Mouse (Mus musculus) G1E (cell line): ENCODE results near the gene Doc2a. TPM values are rescaled to one million over a fixed set of nuclear protein-coding genes. Genes with fewer than 3 reads are reported as not detected.
A peak's percentile ranks its signal among the peaks of the same experiment; 100 is the strongest.

Source experiments
- ATAC-seq: 2 replicates; pipeline ENCODE4 v1.8.0; 2016; ENCODE audit warnings: mild to moderate bottlenecking; ENCODE audit not compliant: insufficient number of reproducible peaks, poor library complexity, low FRiP score, severe bottlenecking; ENCODE audit errors: extremely low read depth
- DNase-seq: peaks from one replicate; pipeline ENCODE4 v3.0.0; 2012; ENCODE audit warnings: low spot score
- H3K27me3 ChIP-seq: 2 replicates; pipeline ENCODE4 v1.6.1; 2012; ENCODE audit warnings: mild to moderate bottlenecking, low read length, inconsistent platforms; ENCODE audit not compliant: insufficient read depth
- H3K36me3 ChIP-seq: replicated peaks from 2 replicates; pipeline ENCODE3; 2012; ENCODE audit warnings: mild to moderate bottlenecking, inconsistent platforms
- H3K4me1 ChIP-seq: 2 replicates; pipeline ENCODE4 v1.6.1; 2012; ENCODE audit warnings: low read depth, low read length, inconsistent platforms, mixed read lengths; ENCODE audit not compliant: insufficient read depth
- H3K4me3 ChIP-seq: 2 replicates; pipeline ENCODE4 v1.5.1; 2012; ENCODE audit warnings: low read depth, mild to moderate bottlenecking, inconsistent platforms, low read length, moderate library complexity, mixed read lengths
- H3K9me3 ChIP-seq: replicated peaks from 2 replicates; pipeline ENCODE4 v1.6.1; 2012; ENCODE audit warnings: inconsistent platforms
- CTCF ChIP-seq: IDR thresholded peaks from 2 replicates; pipeline ENCODE4 v1.5.1; 2012; ENCODE audit warnings: low read depth, low read length, inconsistent platforms, mixed read lengths
- GATA1 ChIP-seq: IDR thresholded peaks from 2 replicates; pipeline ENCODE4 v1.6.1; 2012; ENCODE audit warnings: borderline replicate concordance, low read length, inconsistent platforms, mixed read lengths
- GATA2 ChIP-seq: IDR thresholded peaks from 2 replicates; pipeline ENCODE4 v1.6.1; 2012; ENCODE audit warnings: low read depth, low read length, inconsistent platforms, borderline replicate concordance
- POLR2AphosphoS5 ChIP-seq: IDR thresholded peaks from 2 replicates; pipeline ENCODE4 v1.6.1; 2012; ENCODE audit warnings: low read depth, low read length, inconsistent platforms; ENCODE audit not compliant: insufficient replicate concordance
- TAL1 ChIP-seq: conservative IDR thresholded peaks from 2 replicates; pipeline ENCODE4 v1.6.1; 2012; ENCODE audit warnings: low read depth, low read length, inconsistent platforms, mixed read lengths
- polyA plus RNA-seq: library from polyadenylated mRNA; stranded (reverse); fragments of >175 nt; gene quantifications from 2 replicates; pipeline ENCODE4 v1.2.3, GENCODE M21; 2012
- total RNA-seq, 2 experiments: library from RNA; stranded (forward) in 1 of 2; stranded (reverse) in 1 of 2; fragments of 200-1000 nt in 1 of 2; fragments of >200 nt in 1 of 2; fragmentation: Nextera tagmentation in 1 of 2; gene quantifications; 2 replicates each; pipeline ENCODE4 v1.2.3; 2014 to 2017

Doc2a gene
- total and polyA plus RNA-seq, 3 experiments = 0.11 TPM; not detected in 2

DNA sequence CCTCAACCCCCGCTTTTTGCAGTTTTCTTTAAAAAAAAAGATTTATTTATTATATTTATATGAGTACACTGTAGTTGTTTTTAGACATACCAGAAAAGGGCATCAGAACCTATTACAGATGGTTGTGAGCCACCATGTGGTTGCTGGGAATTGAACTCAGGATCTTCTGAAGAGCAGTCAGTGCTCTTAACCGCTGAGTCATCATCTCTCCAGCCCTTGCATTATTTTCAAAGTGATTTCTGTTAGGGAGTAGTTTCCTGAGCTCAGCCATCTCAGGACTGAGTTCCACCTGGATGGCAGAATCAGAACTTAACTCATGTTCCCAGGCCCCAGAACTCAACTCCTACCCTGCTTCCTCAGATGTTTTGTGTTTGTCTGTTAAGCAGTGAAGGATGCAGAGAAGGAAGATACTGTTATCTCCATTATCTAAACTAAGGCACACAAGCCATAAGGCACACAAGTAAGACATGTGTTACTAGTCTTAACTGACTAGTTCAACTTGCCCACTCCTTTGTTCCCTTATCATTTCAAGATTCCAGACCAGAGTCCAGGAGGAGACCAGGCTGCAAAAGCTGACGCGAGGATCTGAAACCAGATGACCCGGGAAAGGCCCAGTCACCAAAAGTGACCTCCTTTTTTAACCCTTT, 37.4 kb upstream of the Doc2a start:
- no peak for TF ChIP-seq GATA2
- TF ChIP-seq POLR2AphosphoS5 = no peak
- TF ChIP-seq TAL1 = no peak
- no peak for TF ChIP-seq CTCF
- TF ChIP-seq GATA1 = no peak
- peaks cover 30% of the 10 kb centered on the region for H3K4me1 ChIP-seq

DNA sequence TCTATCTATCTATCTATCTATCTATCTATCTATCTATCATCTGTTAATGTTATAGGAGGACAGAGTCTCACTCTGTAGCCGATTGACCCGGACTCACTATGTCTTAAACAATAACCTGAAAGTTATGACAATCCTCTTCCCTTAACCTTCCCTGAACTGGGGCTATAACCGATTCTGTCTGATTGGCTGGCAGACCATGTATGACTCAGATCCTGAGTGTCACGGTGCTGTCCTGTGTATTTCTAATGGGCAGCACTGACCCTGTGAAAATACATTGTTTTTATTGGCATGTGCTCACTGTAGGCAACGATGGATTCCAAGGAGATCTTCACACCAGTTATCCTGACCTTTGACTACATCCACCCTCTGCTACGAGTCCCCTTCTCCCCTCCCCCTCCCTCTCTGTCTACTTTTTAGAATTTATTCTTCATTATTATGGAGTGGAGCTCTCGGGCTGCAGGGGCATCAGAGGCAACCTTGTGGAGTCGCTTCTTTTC, 31.4 kb upstream of the Doc2a start:
- Histone ChIP-seq H3K9me3 (no peaks in the 10 kb centered on the region), H3K4me3 (no peak overlapping the region), H3K4me1 (no peaks in the 10 kb centered on the region), H3K27me3 (peaks cover 63% of the 10 kb centered on the region), H3K36me3 (no peaks in the 10 kb centered on the region)
- no peak for TF ChIP-seq GATA1
- DNase-seq (no peak), ATAC-seq (no peak)

More for the DNA sequence above, 37.4 kb upstream of the Doc2a start:
- Histone ChIP-seq H3K9me3 (no peaks in the 10 kb centered on the region), H3K4me3 (no peak overlapping the region), H3K27me3 (peaks cover 63% of the 10 kb centered on the region), H3K36me3 (peaks cover 2% of the 10 kb centered on the region)
- no peak for DNase-seq
- ATAC-seq = no peak

DNA sequence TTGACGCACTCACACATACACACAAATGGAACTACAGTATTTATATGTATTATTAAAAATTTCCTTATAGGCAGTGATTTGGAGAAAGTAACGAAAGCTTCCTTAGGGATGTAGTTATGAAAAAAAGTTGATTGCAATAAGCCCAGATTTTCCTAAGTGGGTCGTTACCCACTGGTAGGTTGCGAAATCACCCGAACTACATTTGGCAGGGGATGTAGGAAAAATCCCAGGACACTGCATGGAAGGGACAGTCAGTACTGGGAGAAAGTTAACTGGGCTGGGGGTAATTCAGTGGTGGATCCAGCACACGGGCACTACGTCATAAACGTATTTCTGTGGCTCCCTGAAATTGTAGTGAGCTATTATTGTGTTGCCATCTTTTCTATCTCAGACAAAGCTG, 30.7 kb upstream of the Doc2a start:
- H3K4me1 ChIP-seq = no peaks in the 10 kb centered on the region
- no peak for TF ChIP-seq GATA2

DNA sequence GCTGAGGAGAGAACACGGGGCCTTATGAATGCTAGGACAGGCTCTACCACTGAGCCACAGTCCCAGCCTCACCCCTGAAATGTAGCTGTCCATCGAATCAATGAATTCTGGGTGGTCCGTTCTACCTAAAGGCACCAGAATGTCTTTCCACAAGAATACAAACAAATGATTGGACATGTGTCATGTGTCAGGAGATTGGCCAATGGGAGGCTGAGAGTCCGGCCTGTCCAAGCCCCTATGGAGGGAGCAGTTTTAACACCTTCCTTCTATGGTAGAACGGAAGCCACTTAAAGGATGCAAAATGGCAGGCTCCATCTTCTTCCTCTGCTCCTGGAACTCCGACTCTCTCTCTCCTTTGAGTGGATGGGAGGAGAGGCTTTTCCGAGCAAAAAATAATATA, 29.6 kb upstream of the Doc2a start:
- Histone ChIP-seq H3K4me3 (no peak overlapping the region), H3K4me1 (peaks cover 8% of the 10 kb centered on the region), H3K9me3 (no peaks in the 10 kb centered on the region), H3K27me3 (peaks cover 52% of the 10 kb centered on the region), H3K36me3 (no peaks in the 10 kb centered on the region)
- DNase-seq = no peak
- no peak for TF ChIP-seq CTCF
- no peak for TF ChIP-seq GATA1
- TF ChIP-seq GATA2 = no peak
- no peak for TF ChIP-seq TAL1
- no peak for TF ChIP-seq POLR2AphosphoS5
- no peak for ATAC-seq

More for the DNA sequence above, 30.7 kb upstream of the Doc2a start:
- H3K4me3 ChIP-seq = no peak overlapping the region
- H3K9me3 ChIP-seq = no peaks in the 10 kb centered on the region
- peaks cover 62% of the 10 kb centered on the region for H3K27me3 ChIP-seq
- no peaks in the 10 kb centered on the region for H3K36me3 ChIP-seq
- DNase-seq = no peak
- ATAC-seq = no peak

DNA sequence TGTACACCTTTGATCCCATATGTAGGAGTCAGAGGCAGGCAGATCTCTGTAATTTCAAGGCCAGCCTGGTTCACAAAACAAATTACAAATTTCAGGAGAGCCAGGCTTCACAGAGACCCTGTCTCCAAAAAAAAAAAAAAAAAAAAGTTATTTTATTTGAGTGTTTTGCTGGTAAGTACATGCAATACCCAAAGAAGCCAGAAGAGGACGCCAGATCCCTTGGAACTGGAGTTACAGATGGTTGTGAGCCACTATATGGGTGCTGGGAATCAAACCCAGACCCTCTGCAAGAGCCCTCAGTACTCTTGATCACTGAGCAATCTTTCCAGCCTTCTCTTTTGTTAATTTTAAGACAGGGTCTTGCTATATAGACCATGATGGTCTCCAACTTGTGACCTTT, 28.4 kb upstream of the Doc2a start:
- no peak for ATAC-seq

DNA sequence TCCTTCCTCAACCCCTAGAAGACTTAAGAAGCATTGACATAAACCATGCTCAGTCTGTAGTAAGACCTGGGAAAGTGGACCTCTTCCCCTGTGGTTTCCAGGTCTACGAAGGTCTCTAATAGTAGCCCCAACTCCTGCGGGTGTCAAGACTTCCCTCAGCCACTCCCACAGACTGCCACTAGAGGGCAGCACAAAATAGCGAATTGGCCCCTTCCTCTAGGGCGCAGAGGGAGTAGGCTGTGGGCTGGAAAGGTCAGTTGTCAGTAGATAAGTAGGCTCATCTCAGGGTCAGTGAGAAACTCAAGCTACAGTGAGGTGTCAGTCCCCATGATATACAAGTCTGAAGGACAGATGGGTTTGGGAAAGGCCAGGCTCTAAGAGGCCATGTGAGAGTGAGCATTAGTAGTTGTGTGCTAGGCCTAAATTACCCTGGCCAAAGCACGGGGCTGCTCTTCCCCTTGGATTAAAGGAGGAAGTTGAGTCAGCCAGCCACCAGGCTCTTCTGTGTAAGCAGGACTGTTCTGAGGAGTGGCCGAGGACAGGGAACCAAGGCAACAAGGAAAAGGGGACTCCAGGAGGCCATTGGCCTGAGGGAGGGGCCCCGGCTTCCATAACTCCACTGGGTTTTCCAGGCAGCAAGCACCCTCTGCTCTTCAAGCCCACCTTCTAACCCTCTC, 25.2 kb upstream of the Doc2a start:
- Histone ChIP-seq H3K36me3 (no peaks in the 10 kb centered on the region), H3K4me3 (no peak overlapping the region), H3K4me1 (peaks cover 8% of the 10 kb centered on the region), H3K27me3 (peaks cover 39% of the 10 kb centered on the region), H3K9me3 (no peaks in the 10 kb centered on the region)
- DNase-seq (peak; percentile 80), ATAC-seq (no peak)
- TF ChIP-seq POLR2AphosphoS5 = no peak
- TF ChIP-seq CTCF = peak; percentile 85

More for the DNA sequence above, 28.4 kb upstream of the Doc2a start:
- no peak for DNase-seq
- Histone ChIP-seq H3K36me3 (no peaks in the 10 kb centered on the region), H3K4me1 (peaks cover 8% of the 10 kb centered on the region), H3K27me3 (peaks cover 42% of the 10 kb centered on the region), H3K9me3 (no peaks in the 10 kb centered on the region), H3K4me3 (no peak overlapping the region)
- TF ChIP-seq TAL1 (no peak), CTCF (0 out of 2 replicates have a peak, but pooled peaks have one; percentile 14)

DNA sequence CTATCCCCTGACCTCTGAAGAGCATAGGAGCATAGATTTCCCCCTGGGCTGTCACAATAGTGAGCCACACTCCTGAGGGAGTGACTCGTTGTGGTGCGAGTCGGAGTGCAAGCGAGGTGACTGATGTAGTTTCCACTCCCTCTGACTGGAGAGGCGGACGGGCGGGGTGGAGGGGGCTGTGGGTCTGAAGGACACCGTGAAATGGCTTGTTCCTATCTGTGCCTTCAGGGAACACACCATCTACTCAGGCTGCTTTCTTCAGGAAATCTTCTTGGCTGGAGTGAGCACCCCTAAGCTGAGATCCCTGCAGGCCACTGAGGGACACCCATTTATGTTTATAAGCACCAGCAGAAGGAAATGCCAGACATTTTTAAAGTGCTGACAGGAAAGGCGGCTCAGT, 24.5 kb upstream of the Doc2a start:
- DNase-seq (no peak), ATAC-seq (no peak)
- Histone ChIP-seq H3K36me3 (no peaks in the 10 kb centered on the region), H3K4me3 (no peak overlapping the region), H3K27me3 (peaks cover 39% of the 10 kb centered on the region), H3K4me1 (peaks cover 8% of the 10 kb centered on the region), H3K9me3 (no peaks in the 10 kb centered on the region)
- TF ChIP-seq CTCF = no peak
- TF ChIP-seq GATA2 = no peak
- TF ChIP-seq GATA1 = no peak
- TF ChIP-seq POLR2AphosphoS5 = no peak
- no peak for TF ChIP-seq TAL1
